Mouse (Mus musculus) testis, adult 2 months (tissue): ENCODE data around the gene Hacl1. TPM values are rescaled to one million over a fixed set of nuclear protein-coding genes. Genes with fewer than 3 reads are reported as not detected.
"Not testable (repeated sequence)": the region's sequence is repeated elsewhere in the genome, so short reads cannot be mapped to it uniquely, and the experiment has no call there.

Source experiments
- H3K27ac ChIP-seq: fragments of 200-500 bp; 2 replicates; pipeline ENCODE4 v1.5.1; 2012; ENCODE audit warnings: low read depth, low read length; ENCODE audit not compliant: control insufficient read depth, insufficient read depth
- H3K27me3 ChIP-seq: fragments of 200-500 bp; 2 replicates; pipeline ENCODE4 v1.6.1; 2012; ENCODE audit warnings: mild to moderate bottlenecking, low read length, moderate library complexity; ENCODE audit not compliant: control insufficient read depth, insufficient read depth
- H3K36me3 ChIP-seq: fragments of 200-500 bp; 2 replicates; pipeline ENCODE4 v1.6.1; 2012; ENCODE audit warnings: mild to moderate bottlenecking, low read length; ENCODE audit not compliant: control insufficient read depth, insufficient read depth
- H3K4me1 ChIP-seq: fragments of 200-500 bp; 2 replicates; pipeline ENCODE4 v1.6.1; 2012; ENCODE audit warnings: low read length; ENCODE audit not compliant: control insufficient read depth, insufficient read depth
- H3K4me3 ChIP-seq: fragments of 200-500 bp; 2 replicates; pipeline ENCODE4 v1.5.1; 2012; ENCODE audit warnings: low read depth, mild to moderate bottlenecking, low read length, moderate library complexity, mixed read lengths; ENCODE audit not compliant: control insufficient read depth
- CTCF ChIP-seq: fragments of 200-500 bp; IDR thresholded peaks from 2 replicates; pipeline ENCODE4 v1.5.1; 2012; ENCODE audit warnings: low read depth, mild to moderate bottlenecking, inconsistent platforms, low read length, moderate library complexity; ENCODE audit not compliant: control insufficient read depth, insufficient read depth, insufficient replicate concordance
- POLR2A ChIP-seq: fragments of 200-500 bp; IDR thresholded peaks from 2 replicates; pipeline ENCODE4 v1.6.1; 2012; ENCODE audit warnings: low read depth, mild to moderate bottlenecking, inconsistent platforms, low read length, moderate library complexity; ENCODE audit not compliant: control insufficient read depth
- polyA plus RNA-seq: library from polyadenylated mRNA; depleted of rRNA; stranded (reverse); fragments of >200 nt; gene quantifications from 2 replicates; pipeline ENCODE4 v1.2.3, GENCODE M21; 2012

Gene Hacl1
- polyA plus RNA-seq, 1 experiment = 15.1 TPM

GRCm38 (mm10) chr14:31617204-31617603, 23.9 kb downstream of the Hacl1 start:
- Histone ChIP-seq H3K4me1 (no peaks in the 10 kb centered on the region), H3K36me3 (no peaks in the 10 kb centered on the region), H3K27me3 (no peaks in the 10 kb centered on the region), H3K27ac (no peak overlapping the region), H3K4me3 (no peak overlapping the region)
- no peak for TF ChIP-seq POLR2A
- TF ChIP-seq CTCF = no peak

GRCm38 (mm10) chr14:31613671-31614070, 27.4 kb downstream of the Hacl1 start:
- no peaks in the 10 kb centered on the region for H3K36me3 ChIP-seq
- TF ChIP-seq CTCF = no peak
- TF ChIP-seq POLR2A = no peak
- H3K27me3 ChIP-seq = no peaks in the 10 kb centered on the region
- H3K27ac ChIP-seq = no peak overlapping the region
- H3K4me1 ChIP-seq = no peaks in the 10 kb centered on the region
- peak overlapping the region; percentile 11; the same call in 1 of the 2 replicates for H3K4me3 ChIP-seq

- TF ChIP-seq CTCF (peak; percentile 27; the same call in 1 of the 2 replicates), POLR2A (no peak)
- no peak overlapping the region for H3K27ac ChIP-seq
- no peaks in the 10 kb centered on the region for H3K4me1 ChIP-seq
- H3K36me3 ChIP-seq = no peaks in the 10 kb centered on the region
- H3K4me3 ChIP-seq = no peak overlapping the region
- H3K27me3 ChIP-seq = no peaks in the 10 kb centered on the region
These were observed 29.1 kb downstream of the Hacl1 start for GRCm38 (mm10) chr14:31611986-31612385.

- no peaks in the 10 kb centered on the region for H3K36me3 ChIP-seq
- no peak overlapping the region for H3K4me3 ChIP-seq
- no peaks in the 10 kb centered on the region for H3K27me3 ChIP-seq
- H3K4me1 ChIP-seq = no peaks in the 10 kb centered on the region
- no peak overlapping the region for H3K27ac ChIP-seq
- TF ChIP-seq POLR2A (no peak), CTCF (no peak)
These were observed 35.6 kb downstream of the Hacl1 start for GRCm38 (mm10) chr14:31605514-31605913.

- TF ChIP-seq CTCF (no peak), POLR2A (no peak)
- H3K4me1 ChIP-seq = no peaks in the 10 kb centered on the region
- H3K4me3 ChIP-seq = no peak overlapping the region
- H3K27me3 ChIP-seq = no peaks in the 10 kb centered on the region
- H3K36me3 ChIP-seq = no peaks in the 10 kb centered on the region
- no peak overlapping the region for H3K27ac ChIP-seq
These were observed 36.2 kb downstream of the Hacl1 start for GRCm38 (mm10) chr14:31604916-31605315.

- not testable (repeated sequence) for H3K27ac ChIP-seq, H3K36me3 ChIP-seq, H3K4me1 ChIP-seq, H3K4me3 ChIP-seq, H3K27me3 ChIP-seq
These were observed 38.5 kb downstream of the Hacl1 start for GRCm38 (mm10) chr14:31602616-31602979.

- Histone ChIP-seq H3K4me1 (no peaks in the 10 kb centered on the region), H3K4me3 (no peak overlapping the region)
These were observed 39.0 kb downstream of the Hacl1 start for GRCm38 (mm10) chr14:31601908-31602615.

GRCm38 (mm10) chr14:31597446-31597845, 43.6 kb downstream of the Hacl1 start:
- H3K27me3 ChIP-seq = no peaks in the 10 kb centered on the region
- no peaks in the 10 kb centered on the region for H3K36me3 ChIP-seq
- H3K4me1 ChIP-seq = no peaks in the 10 kb centered on the region
- H3K4me3 ChIP-seq = no peak overlapping the region
- TF ChIP-seq CTCF (no peak), POLR2A (no peak)
- H3K27ac ChIP-seq = no peak overlapping the region

More at GRCm38 (mm10) chr14:31601908-31602615, 39.0 kb downstream of the Hacl1 start:
- Histone ChIP-seq H3K27ac (no peak overlapping the region), H3K27me3 (no peaks in the 10 kb centered on the region), H3K36me3 (no peaks in the 10 kb centered on the region)
- TF ChIP-seq POLR2A = no peak
- TF ChIP-seq CTCF = no peak
